Mouse (Mus musculus) limb, embryonic 10.5 days (tissue): ENCODE data around the gene Ythdc1. TPM values are rescaled to one million over a fixed set of nuclear protein-coding genes. Genes with fewer than 3 reads are reported as not detected.
"Not testable (repeated sequence)": the region's sequence is repeated elsewhere in the genome, so short reads cannot be mapped to it uniquely, and the experiment has no call there.

Experiments
- DNase-seq: peaks from one replicate; pipeline ENCODE4 v3.0.0-alpha.2; 2017; ENCODE audit warnings: low spot score
- H3K27ac ChIP-seq: fragments of 300-500 bp; sonication (generic); 2 replicates; pipeline ENCODE4 v1.5.1; 2016; ENCODE audit warnings: mild to moderate bottlenecking
- H3K27me3 ChIP-seq: fragments of 300-500 bp; sonication (generic); 2 replicates; pipeline ENCODE4 v1.6.1; 2016; ENCODE audit warnings: low read depth, mild to moderate bottlenecking; ENCODE audit not compliant: poor library complexity, severe bottlenecking
- H3K36me3 ChIP-seq: fragments of 300-500 bp; sonication (generic); 2 replicates; pipeline ENCODE4 v1.6.1; 2016; ENCODE audit warnings: mild to moderate bottlenecking, moderate library complexity
- H3K4me1 ChIP-seq: fragments of 300-500 bp; sonication (generic); 2 replicates; pipeline ENCODE4 v1.6.1; 2016
- H3K4me3 ChIP-seq: fragments of 300-500 bp; sonication (generic); 2 replicates; pipeline ENCODE4 v1.5.1; 2016; ENCODE audit warnings: mild to moderate bottlenecking, moderate library complexity
- H3K9me3 ChIP-seq: fragments of 300-500 bp; sonication (generic); replicated peaks from 2 replicates; pipeline ENCODE4 v1.6.1; 2016; ENCODE audit warnings: mild to moderate bottlenecking
- WGBS: fragments of 180-500 bp; shearing (Covaris S2); methylation state at CpG from one replicate; pipeline ENCODE4 v1.1.7; 2016; 5-methylcytosine and 5-hydroxymethylcytosine counted together
- polyA plus RNA-seq: library from polyadenylated mRNA; unstranded; fragments of >200 nt; fragmentation: Nextera tagmentation; extraction: Ambion mirVana; gene quantifications from 2 replicates; pipeline ENCODE4 v1.2.1, GENCODE M21; 2016

Ythdc1 gene
- polyA plus RNA-seq, 1 experiment from 2014 or later, result 43.0 TPM

- Histone ChIP-seq H3K9me3 (no peaks in the 10 kb centered on the region), H3K4me1 (no peaks in the 10 kb centered on the region), H3K27ac (no peak overlapping the region), H3K27me3 (no peaks in the 10 kb centered on the region), H3K36me3 (peaks cover 50% of the 10 kb centered on the region), H3K4me3 (no peak overlapping the region)
- no peak for DNase-seq
- WGBS, result 90% methylated on average over 1 of the region's 1 CpGs
Measured at GRCm38 (mm10) chr5:86838110-86838509, 34.1 kb downstream of the Ythdc1 start.

- Histone ChIP-seq H3K27ac (no peak overlapping the region), H3K4me1 (no peaks in the 10 kb centered on the region), H3K9me3 (no peaks in the 10 kb centered on the region), H3K27me3 (no peaks in the 10 kb centered on the region), H3K4me3 (no peak overlapping the region), H3K36me3 (peaks cover 37% of the 10 kb centered on the region)
- 100% methylated on average over 1 of the region's 1 CpGs for WGBS
- no peak for DNase-seq
Measured at GRCm38 (mm10) chr5:86839472-86839871, 35.5 kb downstream of the Ythdc1 start.

- WGBS, result 92% methylated on average over 2 of the region's 2 CpGs
- no peaks in the 10 kb centered on the region for H3K27me3 ChIP-seq
- H3K4me1 ChIP-seq, result no peaks in the 10 kb centered on the region
- no peaks in the 10 kb centered on the region for H3K9me3 ChIP-seq
- peaks cover 29% of the 10 kb centered on the region for H3K36me3 ChIP-seq
- DNase-seq, result no peak
- no peak overlapping the region for H3K27ac ChIP-seq
- H3K4me3 ChIP-seq, result no peak overlapping the region
Measured at GRCm38 (mm10) chr5:86840207-86840606, 36.2 kb downstream of the Ythdc1 start.

- H3K4me3 ChIP-seq, DNase-seq, H3K27me3 ChIP-seq, H3K9me3 ChIP-seq, H3K4me1 ChIP-seq, H3K27ac ChIP-seq: not testable (repeated sequence)
- H3K36me3 ChIP-seq, result peaks cover 19% of the 10 kb centered on the region
Measured at GRCm38 (mm10) chr5:86841261-86841660, 37.2 kb downstream of the Ythdc1 start.

GRCm38 (mm10) chr5:86850104-86850503 is 46.1 kb downstream of the Ythdc1 start:
- H3K4me1 ChIP-seq, result no peaks in the 10 kb centered on the region
- H3K36me3 ChIP-seq, result no peaks in the 10 kb centered on the region
- H3K9me3 ChIP-seq, result no peaks in the 10 kb centered on the region
- no peak overlapping the region for H3K27ac ChIP-seq
- no peaks in the 10 kb centered on the region for H3K27me3 ChIP-seq
- no peak for DNase-seq
- H3K4me3 ChIP-seq, result no peak overlapping the region

GRCm38 (mm10) chr5:86851658-86852057 is 47.6 kb downstream of the Ythdc1 start:
- Histone ChIP-seq H3K27ac (no peak overlapping the region), H3K27me3 (no peaks in the 10 kb centered on the region), H3K36me3 (no peaks in the 10 kb centered on the region), H3K4me1 (no peaks in the 10 kb centered on the region), H3K9me3 (no peaks in the 10 kb centered on the region), H3K4me3 (no peak overlapping the region)
- no peak for DNase-seq
- WGBS, result 57% methylated on average over 5 of the region's 5 CpGs

GRCm38 (mm10) chr5:86856505-86856904 is 52.5 kb downstream of the Ythdc1 start:
- H3K4me1 ChIP-seq, H3K9me3 ChIP-seq, H3K27me3 ChIP-seq, DNase-seq, H3K36me3 ChIP-seq, H3K4me3 ChIP-seq, H3K27ac ChIP-seq: not testable (repeated sequence)
- WGBS, result 88% methylated on average over 13 of the region's 13 CpGs

- no peaks in the 10 kb centered on the region for H3K27me3 ChIP-seq
- no peak overlapping the region for H3K27ac ChIP-seq
- 34% methylated on average over 1 of the region's 1 CpGs for WGBS
- H3K9me3 ChIP-seq, result no peaks in the 10 kb centered on the region
- DNase-seq, result no peak
- H3K4me3 ChIP-seq, result no peak overlapping the region
- H3K4me1 ChIP-seq, result no peaks in the 10 kb centered on the region
- H3K36me3 ChIP-seq, result no peaks in the 10 kb centered on the region
Measured at GRCm38 (mm10) chr5:86857682-86858081, 53.7 kb downstream of the Ythdc1 start.

- 50% methylated on average over 3 of the region's 3 CpGs for WGBS
- no peak overlapping the region for H3K4me3 ChIP-seq
Measured at GRCm38 (mm10) chr5:86858336-86858735, 54.3 kb downstream of the Ythdc1 start.

GRCm38 (mm10) chr5:86871877-86872276 is 67.9 kb downstream of the Ythdc1 start:
- 71% methylated on average over 1 of the region's 1 CpGs for WGBS
- DNase-seq, result no peak
- no peaks in the 10 kb centered on the region for H3K36me3 ChIP-seq
- no peak overlapping the region for H3K4me3 ChIP-seq
- H3K4me1 ChIP-seq, result no peaks in the 10 kb centered on the region
- no peaks in the 10 kb centered on the region for H3K9me3 ChIP-seq
- H3K27me3 ChIP-seq, result no peaks in the 10 kb centered on the region
- H3K27ac ChIP-seq, result no peak overlapping the region

More at GRCm38 (mm10) chr5:86858336-86858735, 54.3 kb downstream of the Ythdc1 start:
- H3K27me3 ChIP-seq, result no peaks in the 10 kb centered on the region
- no peak overlapping the region for H3K27ac ChIP-seq
- DNase-seq, result no peak
- H3K36me3 ChIP-seq, result no peaks in the 10 kb centered on the region
- no peaks in the 10 kb centered on the region for H3K4me1 ChIP-seq
- no peaks in the 10 kb centered on the region for H3K9me3 ChIP-seq

Other genes with a start within 250 kb of the Ythdc1 start
- gene Tmprss11f, start 171.8 kb upstream of the Ythdc1 start, polyA plus RNA-seq, result 0.04 TPM in 1 of 2 replicates, not detected in the other
- not detected in 2 replicates for gene Tmprss11b, start 127.9 kb upstream of the Ythdc1 start, polyA plus RNA-seq
- not detected in 2 replicates for gene Tmprss11e, start 58.4 kb upstream of the Ythdc1 start, polyA plus RNA-seq
- not detected in 2 replicates for gene Ugt2b34, start 102.7 kb downstream of the Ythdc1 start, polyA plus RNA-seq
- not detected in 2 replicates for gene Ugt2b1, start 122.3 kb downstream of the Ythdc1 start, polyA plus RNA-seq
- not detected in 2 replicates for gene Ugt2b35, start 196.6 kb downstream of the Ythdc1 start, polyA plus RNA-seq